Mouse (Mus musculus) hindbrain, embryonic 14.5 days (tissue): ENCODE results near the gene Gm43951. TPM values are rescaled to one million over a fixed set of nuclear protein-coding genes. Genes with fewer than 3 reads are reported as not detected.

ENCODE experiments used
- ATAC-seq: fragments of 200-750 bp; cut with Nextera tagmentation; 2 replicates; pipeline ENCODE4 v1.8.0; 2017; ENCODE audit warnings: moderate number of reproducible peaks, mild to moderate bottlenecking, moderate TSS enrichment, moderate library complexity; ENCODE audit not compliant: low FRiP score
- DNase-seq: peaks from one replicate; pipeline ENCODE4 v3.0.0-alpha.2; 2015; ENCODE audit warnings: low spot score
- H3K27ac ChIP-seq: fragments of 300-500 bp; sonication (generic); 2 replicates; pipeline ENCODE4 v1.5.1; 2014; ENCODE audit warnings: mild to moderate bottlenecking, moderate library complexity
- H3K27me3 ChIP-seq: fragments of 300-500 bp; sonication (generic); 2 replicates; pipeline ENCODE4 v1.6.1; 2014; ENCODE audit warnings: mild to moderate bottlenecking, low read length, mixed read lengths; ENCODE audit not compliant: control insufficient read depth, insufficient read depth
- H3K36me3 ChIP-seq: fragments of 300-500 bp; sonication (generic); replicated peaks from 2 replicates; pipeline ENCODE4 v1.6.1; 2014; ENCODE audit not compliant: control insufficient read depth, insufficient read depth
- H3K4me1 ChIP-seq: fragments of 300-500 bp; sonication (generic); replicated peaks from 2 replicates; pipeline ENCODE4 v1.6.1; 2014; ENCODE audit warnings: antibody characterized with exemption, low read length, mixed read lengths; ENCODE audit not compliant: control insufficient read depth, insufficient read depth
- H3K4me2 ChIP-seq: fragments of 300-500 bp; sonication (generic); replicated peaks from 2 replicates; pipeline ENCODE4 v1.6.1; 2014; ENCODE audit warnings: mild to moderate bottlenecking, moderate library complexity
- H3K4me3 ChIP-seq: fragments of 300-500 bp; sonication (generic); replicated peaks from 2 replicates; pipeline ENCODE4 v1.5.1; 2014; ENCODE audit warnings: mild to moderate bottlenecking, low read length
- H3K9ac ChIP-seq: fragments of 300-500 bp; sonication (generic); 2 replicates; pipeline ENCODE4 v1.6.1; 2014
- H3K9me3 ChIP-seq: fragments of 300-500 bp; sonication (generic); 2 replicates; pipeline ENCODE4 v1.6.1; 2016; ENCODE audit warnings: low read length; ENCODE audit not compliant: control insufficient read depth
- WGBS: fragments of 180-500 bp; shearing (Covaris S2); extraction: QIAGEN DNeasy Blood & Tissue Kit; methylation state at CpG from one replicate; pipeline ENCODE4 v1.1.7; 2014; 5-methylcytosine and 5-hydroxymethylcytosine counted together
- polyA plus RNA-seq: library from polyadenylated mRNA; unstranded; fragments of >200 nt; fragmentation: Nextera tagmentation; extraction: Ambion mirVana; gene quantifications from 2 replicates; pipeline ENCODE4 v1.2.1, GENCODE M21; 2014

Gene Gm43951
- polyA plus RNA-seq, 1 experiment from 2014 or later = 0.25 TPM

DNA sequence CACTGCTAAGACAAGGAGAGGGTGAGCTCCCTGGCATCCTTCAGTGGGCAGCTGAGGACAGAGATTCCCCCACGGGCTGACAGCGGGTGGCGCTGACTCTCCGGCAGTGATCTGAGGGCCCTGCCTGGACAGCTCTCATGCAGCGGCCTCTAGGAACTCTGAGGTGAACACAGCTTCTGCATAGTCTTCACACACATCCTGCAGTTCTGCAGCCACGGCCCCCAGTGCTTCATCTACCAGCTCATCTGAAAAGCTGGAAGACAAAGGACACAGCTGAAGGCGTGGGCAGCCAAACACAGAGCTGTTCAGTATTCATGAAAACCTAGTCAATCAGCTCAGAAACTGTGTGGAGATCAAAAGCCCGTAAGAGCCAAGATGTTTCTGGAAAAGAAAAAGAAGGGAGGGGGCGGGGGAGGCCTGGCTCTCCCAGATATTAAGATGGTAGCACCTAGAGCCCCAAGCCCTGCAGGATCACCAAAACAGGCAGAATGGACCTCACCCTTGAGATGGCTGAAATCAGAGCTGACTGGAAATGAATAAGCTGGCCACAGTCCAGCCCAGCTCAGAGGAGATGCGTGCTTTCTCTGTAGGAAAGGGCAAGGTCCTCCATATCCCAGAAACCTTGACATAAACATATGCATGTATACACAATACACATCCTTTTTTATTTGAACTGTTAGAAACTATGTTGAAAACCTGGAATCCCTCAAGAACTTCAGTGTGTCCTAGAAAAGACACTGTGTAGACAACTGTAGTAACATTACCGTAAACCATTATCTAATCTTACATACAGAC, 51.3 kb downstream of the Gm43951 start:
- Histone ChIP-seq H3K9me3 (no peaks in the 10 kb centered on the region), H3K36me3 (peaks cover 68% of the 10 kb centered on the region), H3K27ac (peak overlapping the region; percentile 3; the same call in 1 of the 2 replicates), H3K4me1 (peaks cover 4% of the 10 kb centered on the region; the same call in 1 of the 2 replicates), H3K9ac (no peak overlapping the region), H3K4me2 (no peak overlapping the region), H3K4me3 (no peak overlapping the region), H3K27me3 (no peaks in the 10 kb centered on the region)
- ATAC-seq (no peak), DNase-seq (no peak)
- 51% methylated on average over 11 of the region's 11 CpGs for WGBS

Other genes starting within 250 kb of the Gm43951 start
- not detected in 2 replicates for gene Aipl1, start 169.3 kb downstream of the Gm43951 start, polyA plus RNA-seq
- 26.8 and 30.2 TPM in 2 replicates for gene Pimreg, start 164.8 kb downstream of the Gm43951 start, polyA plus RNA-seq
- 4.9 and 5.2 TPM in 2 replicates for gene Pitpnm3, start 71.1 kb downstream of the Gm43951 start, polyA plus RNA-seq
- 14.3 and 17.1 TPM in 2 replicates for gene 4933427D14Rik, start 619 bp upstream of the Gm43951 start, polyA plus RNA-seq
- 141 and 151 TPM in 2 replicates for gene Txndc17, start 707 bp upstream of the Gm43951 start, polyA plus RNA-seq
- 50.8 and 52.8 TPM in 2 replicates for gene Med31, start 8.8 kb upstream of the Gm43951 start, polyA plus RNA-seq
- 2.0 and 2.8 TPM in 2 replicates for gene Slc13a5, start 60.4 kb upstream of the Gm43951 start, polyA plus RNA-seq
- gene Xaf1, start 94.8 kb upstream of the Gm43951 start, polyA plus RNA-seq = 1.1 and 3.3 TPM in 2 replicates
- gene Fbxo39, start 107.6 kb upstream of the Gm43951 start, polyA plus RNA-seq = not detected in 2 replicates
- gene Tekt1, start 155.6 kb upstream of the Gm43951 start, polyA plus RNA-seq = 9.9 and 10.1 TPM in 2 replicates
- 4.6 and 4.8 TPM in 2 replicates for gene Smtnl2, start 204.9 kb upstream of the Gm43951 start, polyA plus RNA-seq
- 0.11 TPM in 1 of 2 replicates, not detected in the other for gene Ggt6, start 228.7 kb upstream of the Gm43951 start, polyA plus RNA-seq
- 54.1 and 63.3 TPM in 2 replicates for gene Mybbp1a, start 234.5 kb upstream of the Gm43951 start, polyA plus RNA-seq